Mouse (Mus musculus) embryonic facial prominence, embryonic 14.5 days (tissue): ENCODE data around the gene Exo5. TPM values are rescaled to one million over a fixed set of nuclear protein-coding genes. Genes with fewer than 3 reads are reported as not detected.

ENCODE experiments used
- ATAC-seq: fragments of 200-750 bp; cut with Nextera tagmentation; 2 replicates; pipeline ENCODE4 v1.8.0; 2017; ENCODE audit warnings: low read depth, moderate number of reproducible peaks, moderate TSS enrichment
- DNase-seq: peaks from one replicate; pipeline ENCODE4 v3.0.0-alpha.2; 2015; ENCODE audit warnings: low spot score
- H3K27ac ChIP-seq: fragments of 300-500 bp; sonication (generic); replicated peaks from 2 replicates; pipeline ENCODE4 v1.5.1; 2014; ENCODE audit warnings: low read depth, mild to moderate bottlenecking, low read length, moderate library complexity
- H3K27me3 ChIP-seq: fragments of 300-500 bp; sonication (generic); replicated peaks from 2 replicates; pipeline ENCODE4 v1.6.1; 2014; ENCODE audit warnings: low read length; ENCODE audit not compliant: control insufficient read depth, insufficient read depth
- H3K36me3 ChIP-seq: fragments of 300-500 bp; sonication (generic); 2 replicates; pipeline ENCODE4 v1.6.1; 2014; ENCODE audit warnings: low read length, mixed read lengths; ENCODE audit not compliant: control insufficient read depth, insufficient read depth
- H3K4me1 ChIP-seq: fragments of 300-500 bp; sonication (generic); 2 replicates; pipeline ENCODE4 v1.6.1; 2014; ENCODE audit warnings: antibody characterized with exemption, low read length; ENCODE audit not compliant: control insufficient read depth, insufficient read depth
- H3K4me2 ChIP-seq: fragments of 300-500 bp; sonication (generic); 2 replicates; pipeline ENCODE4 v1.6.1; 2014; ENCODE audit warnings: low read depth, mild to moderate bottlenecking, low read length, moderate library complexity, mixed read lengths
- H3K4me3 ChIP-seq: fragments of 300-500 bp; sonication (generic); 2 replicates; pipeline ENCODE4 v1.5.1; 2014; ENCODE audit warnings: low read depth, mild to moderate bottlenecking, low read length
- H3K9ac ChIP-seq: fragments of 300-500 bp; sonication (generic); 2 replicates; pipeline ENCODE4 v1.6.1; 2014; ENCODE audit warnings: low read depth, mild to moderate bottlenecking, low read length, moderate library complexity, mixed read lengths
- H3K9me3 ChIP-seq: fragments of 300-500 bp; sonication (generic); 2 replicates; pipeline ENCODE4 v1.6.1; 2016; ENCODE audit warnings: low read length; ENCODE audit not compliant: control insufficient read depth
- WGBS: fragments of 180-500 bp; shearing (Covaris S2); extraction: QIAGEN DNeasy Blood & Tissue Kit; methylation state at CpG from one replicate; pipeline ENCODE4 v1.1.7; 2014; 5-methylcytosine and 5-hydroxymethylcytosine counted together
- polyA plus RNA-seq: library from polyadenylated mRNA; unstranded; fragments of >200 nt; fragmentation: Nextera tagmentation; extraction: Ambion mirVana; gene quantifications from 2 replicates; pipeline ENCODE4 v1.2.1, GENCODE M21; 2014

The Exo5 gene
- polyA plus RNA-seq, 1 experiment from 2014 or later, result 16.7 TPM

DNA sequence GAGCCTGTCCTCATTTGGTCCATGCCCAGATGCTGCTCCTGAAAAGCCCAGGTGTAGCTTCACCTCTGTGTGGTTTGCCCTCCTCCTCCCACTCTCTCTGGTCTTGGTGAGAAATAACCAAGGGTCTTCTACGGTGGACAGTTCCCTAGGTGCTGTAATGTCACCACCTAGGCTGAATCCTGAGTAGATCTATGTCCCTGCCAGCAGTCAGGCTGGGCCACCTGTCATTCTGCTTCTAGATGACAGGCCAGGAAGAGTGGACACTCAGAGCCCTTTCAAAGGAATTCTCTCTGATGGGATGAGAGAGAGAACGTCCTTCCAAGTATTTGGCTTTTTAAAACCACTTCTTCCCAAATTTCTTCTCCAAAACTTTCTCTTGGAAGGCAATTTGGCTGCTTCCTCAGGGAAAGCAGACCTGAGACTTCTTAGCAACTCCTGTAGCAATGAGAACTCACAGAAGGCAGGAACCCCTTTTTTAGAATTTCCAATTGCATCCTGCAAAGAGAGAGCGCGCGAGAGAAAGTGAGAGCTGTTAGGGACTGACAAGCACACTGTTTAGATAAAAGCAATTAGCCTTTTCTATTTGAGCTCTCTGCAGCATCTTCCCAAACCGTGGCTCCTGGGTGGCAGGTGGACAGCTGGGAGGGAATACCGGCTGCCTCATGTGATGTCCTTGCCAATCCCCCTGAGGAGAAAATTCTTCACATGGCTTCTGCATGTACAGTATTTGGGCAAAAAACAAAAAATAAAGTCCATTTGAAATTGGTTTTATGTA is 28.8 kb downstream of the Exo5 start:
- ATAC-seq (no peak), DNase-seq (no peak)
- Histone ChIP-seq H3K27ac (no peak overlapping the region), H3K4me2 (no peak overlapping the region), H3K4me3 (no peak overlapping the region), H3K36me3 (no peaks in the 10 kb centered on the region), H3K27me3 (no peaks in the 10 kb centered on the region), H3K4me1 (peaks cover 6% of the 10 kb centered on the region; the same call in 1 of the 2 replicates), H3K9me3 (no peaks in the 10 kb centered on the region), H3K9ac (no peak overlapping the region)
- 72% methylated on average over 7 of the region's 7 CpGs for WGBS

- no peak for DNase-seq
- Histone ChIP-seq H3K9ac (0 out of 2 replicates have a peak overlapping the region, but pooled peaks have one; percentile 15), H3K4me3 (no peak overlapping the region), H3K27ac (no peak overlapping the region), H3K27me3 (no peaks in the 10 kb centered on the region), H3K9me3 (no peaks in the 10 kb centered on the region), H3K4me2 (no peak overlapping the region), H3K4me1 (peaks cover 6% of the 10 kb centered on the region; the same call in 1 of the 2 replicates), H3K36me3 (no peaks in the 10 kb centered on the region)
- 76% methylated on average over 7 of the region's 7 CpGs for WGBS
- no peak for ATAC-seq
Observed at GRCm38 (mm10) chr4:120895226-120895625, 29.6 kb downstream of the Exo5 start.

- Histone ChIP-seq H3K4me3 (no peak overlapping the region), H3K9ac (no peak overlapping the region), H3K36me3 (no peaks in the 10 kb centered on the region), H3K9me3 (no peaks in the 10 kb centered on the region), H3K27ac (no peak overlapping the region), H3K27me3 (no peaks in the 10 kb centered on the region), H3K4me2 (no peak overlapping the region), H3K4me1 (peaks cover 6% of the 10 kb centered on the region; the same call in 1 of the 2 replicates)
- 74% methylated on average over 11 of the region's 11 CpGs for WGBS
- no peak for DNase-seq
- no peak for ATAC-seq
Observed at GRCm38 (mm10) chr4:120894584-120894983, 30.2 kb downstream of the Exo5 start.

GRCm38 (mm10) chr4:120893656-120894401 is 31.0 kb downstream of the Exo5 start:
- H3K9ac ChIP-seq, result no peak overlapping the region
- WGBS, result 56% methylated on average over 11 of the region's 11 CpGs

DNA sequence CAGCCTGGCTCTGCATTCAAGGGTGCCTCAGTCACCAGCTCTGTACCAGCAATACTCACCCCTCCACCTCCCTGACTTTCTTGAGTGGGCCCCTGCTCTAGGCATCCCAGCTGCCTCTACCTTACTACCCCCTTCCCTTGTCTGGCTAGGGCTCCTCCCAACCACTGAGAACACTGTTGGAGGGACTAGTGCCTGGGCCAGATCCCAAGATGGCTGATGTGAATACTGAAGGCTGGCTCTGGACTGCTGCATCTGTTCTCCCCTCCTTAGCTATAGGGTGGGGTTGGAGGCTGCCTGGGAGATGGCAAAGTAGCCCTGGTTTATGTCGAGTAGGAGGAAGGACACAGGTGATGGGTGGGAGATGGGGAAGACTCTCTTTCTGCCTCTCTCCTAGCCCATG is 32.3 kb downstream of the Exo5 start:
- no peaks in the 10 kb centered on the region for H3K27me3 ChIP-seq

More at GRCm38 (mm10) chr4:120893656-120894401, 31.0 kb downstream of the Exo5 start:
- no peaks in the 10 kb centered on the region for H3K27me3 ChIP-seq
- no peak for DNase-seq
- H3K36me3 ChIP-seq, result no peaks in the 10 kb centered on the region
- H3K4me2 ChIP-seq, result no peak overlapping the region
- H3K4me3 ChIP-seq, result no peak overlapping the region
- H3K4me1 ChIP-seq, result peaks cover 6% of the 10 kb centered on the region; the same call in 1 of the 2 replicates
- no peak for ATAC-seq
- no peaks in the 10 kb centered on the region for H3K9me3 ChIP-seq
- no peak overlapping the region for H3K27ac ChIP-seq

DNA sequence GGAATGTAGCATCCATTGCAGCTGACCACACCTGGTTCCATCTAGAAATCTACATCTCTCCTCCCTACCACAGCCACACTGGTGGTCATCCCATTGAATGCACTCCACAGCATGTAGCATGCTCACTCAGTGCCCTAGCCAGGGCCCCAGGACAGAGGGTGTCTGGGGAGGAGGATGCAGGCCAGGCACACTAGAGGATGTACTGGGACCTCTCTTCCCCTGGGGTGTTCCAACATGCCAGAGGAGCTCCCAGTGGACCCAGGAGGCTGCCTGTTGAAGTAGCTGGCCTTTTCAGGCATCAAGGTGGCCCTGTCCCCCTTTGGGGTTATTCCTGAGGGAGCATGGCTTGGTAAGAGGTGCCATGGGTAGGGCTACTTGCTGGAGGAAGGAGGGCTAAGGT is 32.9 kb downstream of the Exo5 start:
- Histone ChIP-seq H3K4me3 (no peak overlapping the region), H3K4me1 (peaks cover 6% of the 10 kb centered on the region; the same call in 1 of the 2 replicates), H3K9ac (no peak overlapping the region), H3K9me3 (no peaks in the 10 kb centered on the region), H3K36me3 (no peaks in the 10 kb centered on the region), H3K27ac (no peak overlapping the region), H3K27me3 (no peaks in the 10 kb centered on the region), H3K4me2 (no peak overlapping the region)
- DNase-seq, result no peak
- no peak for ATAC-seq

More for the DNA sequence above, 32.3 kb downstream of the Exo5 start:
- Histone ChIP-seq H3K4me3 (no peak overlapping the region), H3K4me1 (peaks cover 6% of the 10 kb centered on the region; the same call in 1 of the 2 replicates), H3K9ac (no peak overlapping the region), H3K36me3 (no peaks in the 10 kb centered on the region), H3K27ac (no peak overlapping the region), H3K9me3 (no peaks in the 10 kb centered on the region), H3K4me2 (no peak overlapping the region)
- WGBS, result 67% methylated on average over 1 of the region's 1 CpGs
- no peak for ATAC-seq
- DNase-seq, result no peak

GRCm38 (mm10) chr4:120890754-120891440 is 33.9 kb downstream of the Exo5 start:
- Histone ChIP-seq H3K27ac (no peak overlapping the region), H3K27me3 (no peaks in the 10 kb centered on the region), H3K36me3 (no peaks in the 10 kb centered on the region), H3K4me1 (peaks cover 7% of the 10 kb centered on the region; the same call in 1 of the 2 replicates), H3K4me2 (no peak overlapping the region), H3K9ac (no peak overlapping the region), H3K4me3 (no peak overlapping the region), H3K9me3 (no peaks in the 10 kb centered on the region)
- ATAC-seq (peak; percentile 67; the same call in 1 of the 2 replicates), DNase-seq (peak; percentile 80)
- 54% methylated on average over 11 of the region's 11 CpGs for WGBS

GRCm38 (mm10) chr4:120888884-120889283 is 35.9 kb downstream of the Exo5 start:
- ATAC-seq (no peak), DNase-seq (no peak)
- Histone ChIP-seq H3K9me3 (no peaks in the 10 kb centered on the region), H3K4me2 (no peak overlapping the region), H3K4me3 (no peak overlapping the region), H3K9ac (no peak overlapping the region), H3K27ac (no peak overlapping the region), H3K27me3 (no peaks in the 10 kb centered on the region; the same call in 1 of the 2 replicates), H3K36me3 (no peaks in the 10 kb centered on the region), H3K4me1 (peaks cover 6% of the 10 kb centered on the region; the same call in 1 of the 2 replicates)
- 59% methylated on average over 8 of the region's 8 CpGs for WGBS
